10 mouse cellular contexts compared by ENCODE assay signal in genomic region chr12:55626711-55627110, GRCm38 (mm10). TPM values are rescaled to one million over a fixed set of nuclear protein-coding genes. Genes with fewer than 3 reads are reported as not detected.
DNase-seq lines count a peak whose midpoint lies in the region; ATAC-seq and TF ChIP-seq lines count a peak whose summit lies in the region.
"Had no signal": no experiment of that assay in that cellular context is flagged by ENCODE, and none has a peak within 500 bp of the region (broad histone marks: within the 10 kb centered on the region; RNA-seq: fewer than 3 reads in every experiment).

No protein-coding gene starts in this region.

- TF ChIP-seq CTCF in C2C12 (IDR thresholded peaks at IDR 0.05; ENCODE audit: control insufficient read depth, insufficient read depth, insufficient read length), result peak; percentile 14
- peak; percentile 66 for TF ChIP-seq CTCF in lung, postnatal 0 days (IDR thresholded peaks at IDR 0.05)

- H3K4me2 ChIP-seq in lung, postnatal 0 days (replicated peaks; ENCODE audit: low read depth, low read length), result no peak overlapping the region
- H3K4me2 ChIP-seq: embryonic facial prominence, embryonic 12.5 days; limb, embryonic 15.5 days had no signal

- DNase-seq in kidney, postnatal 10 days, result peak; percentile 11
- DNase-seq in kidney, adult 11 months, result no peak
- peak; percentile 47 for DNase-seq in ES-E14 (ENCODE audit: low read depth, low spot score)
- DNase-seq in lung, postnatal 0 days (ENCODE audit: low spot score), result peak; percentile 33
- DNase-seq in right cerebral cortex, postnatal 25 days, result no peak
- DNase-seq in heart, postnatal 25 days (ENCODE audit: low spot score), result no peak

- H3K27me3 ChIP-seq in C2C12 (ENCODE audit: control insufficient read depth, insufficient read depth, insufficient read length), result no peaks in the 10 kb centered on the region
- H3K27me3 ChIP-seq in lung, postnatal 0 days (replicated peaks; ENCODE audit: insufficient read depth, low read length), result no peaks in the 10 kb centered on the region
- H3K27me3 ChIP-seq: embryonic facial prominence, embryonic 12.5 days; limb, embryonic 15.5 days had no signal

- H3K4me1 ChIP-seq in ES-E14 (ENCODE audit: control insufficient read depth in 2 of 2, insufficient read depth in 2 of 2, low read length in 2 of 2, poor library complexity in 1 of 2), result no peaks in the 10 kb centered on the region
- H3K4me1 ChIP-seq in lung, postnatal 0 days (ENCODE audit: insufficient read depth, low read depth, low read length), result no peaks in the 10 kb centered on the region
- H3K4me1 ChIP-seq: embryonic facial prominence, embryonic 12.5 days; limb, embryonic 15.5 days had no signal

- no peaks in the 10 kb centered on the region for H3K9me3 ChIP-seq in ES-E14 (ENCODE audit: control insufficient read depth, insufficient read depth, low read depth, low read length)
- no peaks in the 10 kb centered on the region for H3K9me3 ChIP-seq in lung, postnatal 0 days (ENCODE audit: low read length)
- H3K9me3 ChIP-seq: embryonic facial prominence, embryonic 12.5 days; limb, embryonic 15.5 days had no signal

- 41% methylated on average over 4 of the region's 4 CpGs for WGBS in lung, postnatal 0 days

- no peak overlapping the region for H3K4me3 ChIP-seq in C2C12 (ENCODE audit: insufficient read depth, poor library complexity, severe bottlenecking)
- no peak overlapping the region for H3K4me3 ChIP-seq in ES-E14 (ENCODE audit: insufficient read depth in 1 of 2, low read depth in 1 of 2, low read length in 2 of 2, poor library complexity in 1 of 2, severe bottlenecking in 1 of 2)
- no peak overlapping the region for H3K4me3 ChIP-seq in lung, postnatal 0 days (ENCODE audit: low read depth, low read length)
- H3K4me3 ChIP-seq: embryonic facial prominence, embryonic 12.5 days; limb, embryonic 15.5 days had no signal

- no peak overlapping the region for H3ac ChIP-seq in C2C12 (ENCODE audit: control insufficient read depth, insufficient read length, low read depth)

- in situ Hi-C loops in ES-E14 (cut with MboI; ENCODE audit: low sequenced_read_pairs in 2 of 2, unreplicated experiment in 2 of 2), result no loop called here

- no peaks in the 10 kb centered on the region for H3K79me2 ChIP-seq in C2C12 (ENCODE audit: control insufficient read depth, insufficient read depth)

- H3K27ac ChIP-seq in ES-E14 (ENCODE audit: insufficient read depth, low read depth, low read length, poor library complexity, severe bottlenecking), result no peak overlapping the region
- H3K27ac ChIP-seq in lung, postnatal 0 days (ENCODE audit: low read length), result no peak overlapping the region
- H3K27ac ChIP-seq: embryonic facial prominence, embryonic 12.5 days; limb, embryonic 15.5 days had no signal

- no peaks in the 10 kb centered on the region for H3K79me3 ChIP-seq in C2C12 (ENCODE audit: low read depth)

- no peak for ATAC-seq in lung, postnatal 0 days

- intact Hi-C loops in heart, postnatal 25 days (cut with DNase I), result no loop called here

- H3K36me3 ChIP-seq in C2C12 (ENCODE audit: control insufficient read depth, insufficient read depth), result no peaks in the 10 kb centered on the region
- no peaks in the 10 kb centered on the region for H3K36me3 ChIP-seq in ES-E14 (ENCODE audit: control insufficient read depth, insufficient read depth, low read length, poor library complexity, severe bottlenecking)
- no peaks in the 10 kb centered on the region for H3K36me3 ChIP-seq in lung, postnatal 0 days (ENCODE audit: insufficient read depth, low read length)
- H3K36me3 ChIP-seq: embryonic facial prominence, embryonic 12.5 days; limb, embryonic 15.5 days had no signal

- TF ChIP-seq EP300 in lung, postnatal 0 days (IDR thresholded peaks at IDR 0.05), result no peak

- H3K9ac ChIP-seq in ES-E14 (ENCODE audit: insufficient read depth, low read depth, low read length, poor library complexity, severe bottlenecking), result no peak overlapping the region
- H3K9ac ChIP-seq in lung, postnatal 0 days (replicated peaks; ENCODE audit: low read depth), result no peak overlapping the region
- H3K9ac ChIP-seq: embryonic facial prominence, embryonic 12.5 days; limb, embryonic 15.5 days had no signal

TF ChIP-seq in C2C12, 6 proteins besides CTCF, POLR2A, EP300 and RAD21:
- no peak for TF ChIP-seq MAX (IDR thresholded peaks at IDR 0.05)
- TF ChIP-seq FOSL1 (IDR thresholded peaks at IDR 0.05; ENCODE audit: insufficient read depth, low read length, poor library complexity, severe bottlenecking), result no peak
- no peak for TF ChIP-seq MYOG (IDR thresholded peaks at IDR 0.05; ENCODE audit: control insufficient read depth, extremely low read depth, insufficient read length)
- TF ChIP-seq MYOD1 (IDR thresholded peaks at IDR 0.05; ENCODE audit: control insufficient read depth, insufficient read length, low read depth), result no peak
- no peak for TF ChIP-seq USF1 (IDR thresholded peaks at IDR 0.05; ENCODE audit: low read depth)
- no peak for TF ChIP-seq CEBPB (IDR thresholded peaks at IDR 0.05; ENCODE audit: low read depth)

TF ChIP-seq in ES-E14, 5 proteins besides CTCF, POLR2A, EP300 and RAD21:
- no peak for TF ChIP-seq CHD2 (IDR thresholded peaks at IDR 0.05; ENCODE audit: low read depth, low read length)
- peak; percentile 54; the same call in 1 of the 2 replicates for TF ChIP-seq ZC3H11A (IDR thresholded peaks at IDR 0.05; ENCODE audit: borderline replicate concordance, low read depth, low read length)

RNA-seq across cellular contexts. Expression of gene Insm2, which starts 27.5 kb away (rescaled TPM):
- polyA plus RNA-seq in C2C12 (2012; fragmentation: generic; extraction: Trizol), result not detected
- 0.16 TPM in 1 of 2 replicates, not detected in the other for total RNA-seq in ES-E14 (2012; rRNA removed)
- 0.08 and 0.10 TPM in 2 replicates for polyA plus RNA-seq in lung, postnatal 0 days (2015; fragmentation: Nextera tagmentation; extraction: Ambion mirVana)
- not detected for total RNA-seq in heart, postnatal 25 days (2021)
- total RNA-seq: heart, adult 8-10 months had no signal

Comparison
In these comparisons a context has a peak if more than half of its experiments do, and no peak if none do; other contexts are left out.
1. DNase-seq: peak in kidney, postnatal 10 days (single experiment), ES-E14 (single experiment) and lung, postnatal 0 days (single experiment); none in kidney, adult 11 months (single experiment), right cerebral cortex, postnatal 25 days (single experiment) and heart, postnatal 25 days (single experiment).